Mouse (Mus musculus): ENCODE results near the gene Ntan1.
"Not testable (repeated sequence)": the region's sequence is repeated elsewhere in the genome, so short reads cannot be mapped to it uniquely, and the experiment has no call there.

Ntan1 gene

DNA sequence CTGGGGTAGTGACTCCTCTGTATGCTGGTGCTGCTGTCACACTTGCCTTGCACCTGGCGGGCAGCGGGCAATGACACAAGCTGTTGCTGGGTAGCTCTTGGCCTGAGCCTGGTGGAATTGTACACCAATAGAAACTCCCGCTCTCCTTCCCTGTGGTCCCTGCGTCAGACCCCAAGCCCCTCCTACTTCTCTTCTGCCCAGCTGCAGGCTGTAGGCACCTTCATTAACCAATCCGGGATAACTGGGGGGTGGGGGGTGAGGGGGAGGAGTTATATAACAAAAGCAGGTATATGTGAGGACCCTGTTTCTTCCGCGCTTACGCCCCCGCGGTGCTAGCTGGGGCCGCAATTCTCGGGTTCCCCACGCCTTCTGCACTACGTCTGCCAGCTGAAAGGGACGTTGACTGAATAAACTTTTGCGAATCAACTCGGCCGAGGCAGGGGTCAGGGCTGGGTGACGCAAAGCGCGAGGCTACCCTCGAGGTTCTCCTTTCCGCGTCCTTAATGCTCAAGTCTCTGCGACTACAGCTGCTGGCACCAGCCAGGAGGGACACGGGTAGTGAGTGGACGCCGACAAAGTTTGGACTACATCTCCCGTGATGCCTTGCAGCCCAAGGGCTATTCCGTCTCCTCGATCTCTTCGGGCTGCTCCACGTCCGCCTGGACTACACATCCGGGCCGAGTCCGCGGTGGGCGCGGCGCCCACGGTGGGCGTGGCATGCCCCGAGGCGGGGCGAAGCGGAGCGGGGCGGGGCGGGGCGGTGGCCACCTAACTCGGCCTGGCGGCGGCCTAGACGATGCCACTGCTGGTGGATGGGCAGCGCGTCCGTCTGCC, at the start of gene Ntan1:
Gene Ntan1, plus strand, starts transcription at position 286 of the 834 bp plus-strand sequence.
- peak; percentile 94 for DNase-seq (ENCODE audit: low read depth, low spot score)

DNA sequence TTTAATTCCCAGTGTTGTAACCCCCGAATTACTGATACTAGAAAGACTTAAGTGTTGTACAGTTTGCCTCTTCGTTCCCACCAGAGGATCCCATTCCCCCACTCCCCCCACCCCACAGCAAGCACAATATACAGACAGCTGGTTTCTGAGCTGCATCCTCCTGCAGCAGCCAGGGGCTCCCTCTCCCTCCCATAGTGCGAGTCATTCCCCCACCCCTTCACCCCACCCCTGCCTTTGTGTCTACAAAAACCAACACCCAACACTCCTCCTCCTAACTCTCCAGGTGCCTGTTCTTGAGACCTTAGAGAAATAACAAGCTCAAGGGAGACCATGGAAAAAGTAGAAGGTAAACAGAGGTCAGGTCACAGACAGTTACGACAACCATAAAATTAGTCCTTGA, 47.0 kb upstream of the Ntan1 start:
- peak; percentile 76 for DNase-seq (ENCODE audit: low read depth, low spot score)

- DNase-seq (ENCODE audit: low read depth, low spot score), result not testable (repeated sequence)
These were observed 46.6 kb upstream of the Ntan1 start for GRCm38 (mm10) chr16:13772051-13772450.

- not testable (repeated sequence) for DNase-seq (ENCODE audit: low read depth, low spot score)
These were observed 44.6 kb upstream of the Ntan1 start for GRCm38 (mm10) chr16:13774011-13774410.

DNA sequence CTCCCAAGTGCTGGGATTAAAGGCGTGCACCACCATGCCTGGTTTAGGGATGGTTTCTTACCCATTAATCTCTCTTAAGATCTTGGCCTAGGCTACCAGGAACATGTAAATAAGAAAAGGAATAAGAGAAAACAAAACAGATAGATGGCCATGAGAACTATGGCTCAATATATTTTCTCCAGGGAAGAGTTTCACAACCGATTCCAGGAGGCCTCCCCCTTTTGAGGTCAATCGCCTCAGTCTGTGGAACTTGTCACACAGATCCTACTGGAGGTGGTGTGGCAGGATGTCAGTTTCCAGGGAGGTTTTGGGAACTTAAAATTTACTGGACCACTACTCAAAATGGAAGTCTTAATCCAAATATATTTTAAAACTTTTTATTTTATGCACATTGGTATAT, 44.0 kb upstream of the Ntan1 start:
- not testable (repeated sequence) for DNase-seq (ENCODE audit: low read depth, low spot score)

GRCm38 (mm10) chr16:13780353-13781036, 38.1 kb upstream of the Ntan1 start, which contains the start of gene Rrn3:
Rrn3 (plus strand) TSS chr16:13780708.
- peak; percentile 95 for DNase-seq (ENCODE audit: low read depth, low spot score)

DNA sequence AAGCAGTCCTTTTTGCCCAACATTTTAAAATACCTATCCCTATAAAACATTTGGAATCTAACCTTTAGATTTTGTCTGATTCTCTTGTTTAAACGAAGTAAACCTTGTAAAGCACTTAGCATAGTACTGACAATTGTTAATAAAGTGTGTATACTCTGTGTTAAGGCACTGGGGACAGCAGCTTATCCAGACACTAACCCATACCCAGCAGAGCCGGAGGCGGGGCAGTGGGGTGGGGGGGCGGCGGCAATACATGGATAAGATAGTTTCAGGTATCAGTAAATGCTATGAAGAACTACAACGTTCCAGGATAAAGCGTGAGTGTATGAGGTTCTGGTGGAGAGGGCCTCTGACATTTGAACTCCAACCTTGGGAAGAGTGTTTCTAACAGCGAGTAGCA, 37.4 kb upstream of the Ntan1 start:
- no peak for DNase-seq (ENCODE audit: low read depth, low spot score)

- DNase-seq (ENCODE audit: low read depth, low spot score), result peak; percentile 97
These were observed 32.7 kb upstream of the Ntan1 start for GRCm38 (mm10) chr16:13785932-13786331.

- DNase-seq (ENCODE audit: low read depth, low spot score), result not testable (repeated sequence)
These were observed 25.2 kb upstream of the Ntan1 start for GRCm38 (mm10) chr16:13793441-13793840.

DNA sequence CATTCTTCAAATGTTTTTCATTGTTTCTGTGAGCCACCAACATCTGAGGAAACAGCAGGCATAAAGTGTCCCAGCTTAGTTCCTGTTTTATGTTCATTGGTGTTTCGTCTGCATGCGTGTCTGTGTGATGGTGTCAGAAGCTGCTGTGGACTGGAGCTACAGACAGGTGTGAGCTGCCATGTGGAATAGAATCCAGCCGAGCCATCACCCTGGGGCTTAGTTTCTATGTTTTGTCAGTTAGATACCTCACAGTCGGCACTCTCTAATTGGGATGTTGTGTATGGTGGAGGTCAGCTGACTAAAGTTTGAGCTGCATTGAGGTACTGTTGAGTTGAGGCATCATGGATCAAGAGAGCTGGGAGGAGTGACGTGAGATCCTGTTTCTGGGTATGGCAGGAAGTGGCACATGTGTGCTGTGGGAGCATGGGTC, 21.9 kb upstream of the Ntan1 start:
- DNase-seq (ENCODE audit: low read depth, low spot score), result no peak

DNA sequence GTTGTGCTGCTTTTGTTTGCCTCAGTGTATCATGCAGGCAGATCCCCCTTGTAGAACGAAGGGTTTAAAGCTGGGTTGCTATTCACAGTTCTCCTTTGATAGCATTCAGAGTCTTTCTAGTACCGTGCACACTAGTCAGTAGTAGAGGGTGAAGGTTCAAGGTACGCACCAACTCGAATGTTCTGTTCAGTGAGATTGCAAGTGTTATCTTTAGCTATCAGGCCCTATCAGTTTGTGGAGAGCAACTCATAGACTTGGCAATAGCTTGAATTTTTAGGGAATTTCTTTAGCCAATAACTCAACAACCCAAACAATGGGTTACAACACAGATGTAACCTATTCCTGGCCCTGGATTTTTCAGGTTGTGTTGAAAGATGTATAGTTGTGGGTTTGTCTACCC, 17.4 kb upstream of the Ntan1 start:
- no peak for DNase-seq (ENCODE audit: low read depth, low spot score)

DNA sequence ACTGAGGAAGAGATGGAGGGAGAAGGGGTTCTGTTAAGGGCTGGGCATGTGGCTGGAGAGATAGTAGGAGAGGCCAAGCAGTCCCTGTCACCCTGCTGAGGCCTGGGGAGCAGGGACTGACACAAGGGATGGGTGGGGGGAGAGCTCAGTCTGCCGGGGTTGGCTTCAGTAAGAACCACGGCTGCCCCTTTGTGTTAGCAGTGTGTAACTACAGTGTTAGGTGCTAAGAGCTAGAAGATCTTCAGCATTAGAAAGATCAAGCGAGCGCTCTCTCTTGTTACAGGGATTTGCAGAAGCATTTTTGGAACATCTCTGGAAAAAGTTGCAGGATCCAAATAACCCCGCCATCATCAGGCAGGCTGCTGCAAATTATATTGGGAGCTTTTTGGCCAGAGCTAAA, 14.0 kb upstream of the Ntan1 start:
- peak; percentile 75 for DNase-seq (ENCODE audit: low read depth, low spot score)

DNA sequence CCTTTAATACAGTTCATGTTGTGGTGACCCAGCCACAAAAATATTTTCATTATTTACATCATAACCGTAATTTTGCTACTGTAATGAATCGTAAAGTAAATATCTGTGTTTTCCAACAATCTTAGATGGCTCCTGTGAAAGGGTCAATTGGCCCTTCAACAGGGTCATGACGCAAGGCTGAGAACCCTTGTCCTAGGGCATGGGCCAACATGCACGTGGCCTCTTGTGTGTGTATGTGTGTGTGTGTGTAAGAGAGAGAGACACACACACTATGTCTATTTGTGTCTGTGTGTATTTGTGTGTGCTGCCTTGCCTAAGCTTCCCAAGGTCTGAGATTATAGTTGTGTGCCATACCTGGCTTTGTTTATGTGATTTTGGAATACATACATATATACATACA, 11.0 kb upstream of the Ntan1 start:
- no peak for DNase-seq (ENCODE audit: low read depth, low spot score)

DNA sequence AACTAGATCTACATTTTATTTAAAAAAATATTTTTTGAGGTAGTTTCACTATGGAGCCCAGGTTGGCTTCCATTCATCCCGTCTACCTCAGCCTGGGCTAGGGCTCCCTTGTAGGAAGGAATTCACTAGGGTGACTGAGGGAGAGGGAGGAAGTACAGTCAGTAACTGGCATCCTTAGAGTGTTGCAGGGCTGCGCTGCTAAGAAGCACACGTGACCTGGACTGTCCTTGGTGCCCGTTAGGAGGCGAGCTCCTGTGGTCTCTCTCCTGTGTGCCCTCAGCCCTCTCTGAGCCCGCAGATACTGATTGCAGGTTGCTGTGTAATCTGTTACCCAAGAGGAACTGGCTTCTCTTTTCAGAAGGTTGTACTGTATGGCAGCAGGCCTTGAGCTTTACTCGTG, 10.2 kb upstream of the Ntan1 start:
- DNase-seq (ENCODE audit: low read depth, low spot score), result no peak

DNA sequence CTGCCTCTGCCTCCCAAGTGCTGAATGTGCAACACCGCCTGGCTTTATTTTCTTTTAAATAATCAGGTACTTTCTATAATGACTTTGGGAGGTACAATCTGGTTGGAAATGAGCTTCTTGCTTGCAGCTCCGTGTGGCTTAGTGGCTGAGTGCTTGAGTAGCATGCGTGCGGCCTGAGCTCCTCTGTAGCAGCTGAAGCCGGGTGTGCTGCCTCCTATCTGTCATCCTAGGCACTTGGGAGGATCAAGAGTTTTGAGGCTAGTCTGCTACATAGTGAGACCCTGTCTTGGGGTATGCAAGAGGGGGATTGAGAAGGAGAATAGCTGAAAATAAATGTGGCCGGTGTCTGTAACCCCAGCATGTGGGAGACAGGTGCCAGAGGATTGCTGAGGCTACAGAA, 6.5 kb upstream of the Ntan1 start:
- peak; percentile 52 for DNase-seq (ENCODE audit: low read depth, low spot score)

- DNase-seq (ENCODE audit: low read depth, low spot score), result no peak
These were observed 5.4 kb upstream of the Ntan1 start for GRCm38 (mm10) chr16:13813200-13813599.

DNA sequence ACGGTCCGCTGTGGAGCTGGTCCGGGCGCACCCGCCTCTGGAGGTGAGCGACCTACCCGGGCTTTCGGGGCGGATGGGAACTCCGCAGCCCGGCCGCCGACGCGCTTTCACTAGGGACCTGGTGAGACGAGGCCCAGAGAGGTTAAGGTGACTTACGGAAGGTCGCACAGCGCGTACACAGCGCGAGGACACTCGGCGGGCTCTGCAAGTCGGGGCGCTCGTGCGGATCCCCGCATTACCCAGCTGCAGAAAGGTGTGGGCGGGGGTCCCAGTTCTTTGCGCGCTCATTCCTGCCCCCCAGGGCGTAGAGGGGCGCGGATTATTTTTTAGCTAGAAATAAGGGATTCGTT, 724 bp downstream of the Ntan1 start:
- peak; percentile 44 for DNase-seq (ENCODE audit: low read depth, low spot score)

DNA sequence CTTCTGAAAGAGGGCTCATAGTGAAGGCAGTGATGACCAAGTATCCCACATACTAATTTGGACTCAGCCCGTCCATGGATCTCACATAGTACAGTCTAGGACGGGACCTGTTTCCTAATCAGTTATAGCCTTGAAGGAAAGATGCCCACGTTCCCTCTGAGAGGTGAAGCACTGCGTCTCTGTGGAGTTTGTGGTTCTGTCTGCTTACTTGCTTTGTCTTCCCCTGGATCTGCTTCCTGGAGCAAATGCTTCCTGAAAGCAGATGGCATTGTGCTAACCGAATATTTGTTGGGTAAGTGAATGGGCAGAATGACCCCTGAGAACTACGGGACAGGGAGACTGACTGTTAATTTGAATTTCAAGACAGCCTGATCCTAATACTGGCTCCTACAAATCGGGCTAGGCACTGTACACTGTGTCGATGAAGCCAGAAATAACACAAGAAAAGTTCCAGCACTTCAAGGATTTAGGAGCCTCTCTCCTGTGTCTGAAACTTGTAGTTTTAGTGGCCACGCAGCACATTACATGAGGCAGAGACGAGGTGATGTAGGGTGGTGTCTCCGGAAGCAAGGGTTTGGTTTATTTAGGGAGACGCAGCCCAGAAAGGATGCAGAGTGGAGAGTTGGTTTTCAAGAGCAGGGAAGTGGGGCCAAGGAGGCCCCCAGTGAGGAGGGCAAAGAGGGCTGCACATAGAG, 1.3 kb downstream of the Ntan1 start:
- DNase-seq (ENCODE audit: low read depth, low spot score), result no peak

DNA sequence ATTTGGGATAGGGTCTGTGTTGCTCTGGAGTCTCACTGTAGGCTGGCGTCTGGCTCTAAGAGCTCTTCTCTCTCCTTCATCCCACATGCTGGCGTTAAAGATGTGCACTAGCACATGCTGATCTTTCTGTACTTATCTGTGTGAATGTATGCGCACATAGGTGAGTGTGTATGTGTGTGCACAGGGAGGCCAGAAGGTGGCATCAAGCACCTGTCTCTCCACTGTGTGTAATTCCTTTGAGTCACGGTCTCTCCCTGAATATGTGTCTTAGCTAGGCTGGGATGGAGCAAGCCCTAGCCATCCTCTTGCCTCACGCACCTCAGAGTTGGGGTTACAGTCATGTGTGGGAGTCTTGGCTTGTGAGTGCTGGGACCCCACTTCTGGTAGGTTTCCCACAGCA, 2.1 kb downstream of the Ntan1 start:
- DNase-seq (ENCODE audit: low read depth, low spot score), result peak; percentile 46

GRCm38 (mm10) chr16:13825781-13826490, 7.3 kb downstream of the Ntan1 start:
- DNase-seq (ENCODE audit: low read depth, low spot score), result no peak

GRCm38 (mm10) chr16:13826511-13826910, 7.9 kb downstream of the Ntan1 start:
- no peak for DNase-seq (ENCODE audit: low read depth, low spot score)

DNA sequence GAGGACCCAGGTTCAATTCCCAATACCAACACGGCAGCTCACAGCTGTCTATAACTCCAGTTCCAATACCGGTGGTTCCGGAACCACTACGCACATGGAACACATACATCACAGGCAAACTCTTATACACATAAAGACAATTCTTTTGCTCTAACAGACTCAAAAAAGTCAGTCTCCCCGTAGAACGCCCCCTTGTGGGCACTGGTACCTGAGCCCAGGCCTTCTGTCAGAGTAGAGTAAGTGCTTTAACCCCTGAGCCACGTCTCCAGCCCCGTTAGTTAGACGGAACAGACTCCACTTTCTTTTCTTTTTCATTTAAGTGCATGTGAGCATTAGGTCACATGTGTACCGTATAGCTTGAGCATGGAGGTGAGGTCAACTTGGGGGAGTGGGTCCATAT, 11.8 kb downstream of the Ntan1 start:
- peak; percentile 47 for DNase-seq (ENCODE audit: low read depth, low spot score)

All from ES-CJ7 (cell line).